Mouse (Mus musculus): ENCODE measurements at regions not wholly inside any gene's neighbourhood (a gene's known extent, or its start where the extent isn't known, plus 50 kb on each side); places are given as distances from the start of the nearest gene placed in this dataset.
"Not testable (repeated sequence)": the region's sequence is repeated elsewhere in the genome, so short reads cannot be mapped to it uniquely, and the experiment has no call there.

DNA sequence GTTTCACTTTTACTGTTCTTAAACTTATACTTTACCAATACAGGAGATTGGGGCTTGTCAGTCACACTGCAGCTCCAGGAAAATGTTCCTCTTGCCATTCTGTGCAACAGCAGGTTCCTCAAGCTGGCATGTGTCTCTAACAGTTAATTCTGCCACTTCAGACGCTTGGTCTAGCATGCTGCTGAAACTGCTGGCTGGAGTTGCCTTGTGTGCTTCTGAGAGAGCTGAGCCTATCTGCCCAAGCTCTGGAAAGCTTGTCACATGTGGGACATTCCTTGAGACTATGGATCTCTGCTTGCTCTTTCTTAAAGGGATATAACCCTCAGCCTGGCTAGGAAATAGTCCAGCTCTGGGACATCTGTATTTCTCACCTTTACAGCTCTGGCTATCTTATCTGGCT, 138.9 kb upstream of the 1700008P02Rik start:
- no peak for TF ChIP-seq POLR2A (IDR thresholded peaks at IDR 0.05; ENCODE audit: borderline replicate concordance, extremely low read depth, insufficient read depth, insufficient read length, poor library complexity, severe bottlenecking)
- no peak for TF ChIP-seq CTCF (IDR thresholded peaks at IDR 0.05; ENCODE audit: borderline replicate concordance, extremely low read depth, insufficient read depth, insufficient read length)
- peak; percentile 13 for DNase-seq (ENCODE audit: low read depth)

GRCm38 (mm10) chr3:6757562-6757961, 137.3 kb upstream of the 1700008P02Rik start:
- DNase-seq (ENCODE audit: low read depth) = no peak
- TF ChIP-seq POLR2A (IDR thresholded peaks at IDR 0.05; ENCODE audit: borderline replicate concordance, extremely low read depth, insufficient read depth, insufficient read length, poor library complexity, severe bottlenecking) (no peak), CTCF (IDR thresholded peaks at IDR 0.05; ENCODE audit: borderline replicate concordance, extremely low read depth, insufficient read depth, insufficient read length) (no peak)

- DNase-seq (ENCODE audit: low read depth) = not testable (repeated sequence)
Observed at GRCm38 (mm10) chr3:6750746-6751145, 130.5 kb upstream of the 1700008P02Rik start.

DNA sequence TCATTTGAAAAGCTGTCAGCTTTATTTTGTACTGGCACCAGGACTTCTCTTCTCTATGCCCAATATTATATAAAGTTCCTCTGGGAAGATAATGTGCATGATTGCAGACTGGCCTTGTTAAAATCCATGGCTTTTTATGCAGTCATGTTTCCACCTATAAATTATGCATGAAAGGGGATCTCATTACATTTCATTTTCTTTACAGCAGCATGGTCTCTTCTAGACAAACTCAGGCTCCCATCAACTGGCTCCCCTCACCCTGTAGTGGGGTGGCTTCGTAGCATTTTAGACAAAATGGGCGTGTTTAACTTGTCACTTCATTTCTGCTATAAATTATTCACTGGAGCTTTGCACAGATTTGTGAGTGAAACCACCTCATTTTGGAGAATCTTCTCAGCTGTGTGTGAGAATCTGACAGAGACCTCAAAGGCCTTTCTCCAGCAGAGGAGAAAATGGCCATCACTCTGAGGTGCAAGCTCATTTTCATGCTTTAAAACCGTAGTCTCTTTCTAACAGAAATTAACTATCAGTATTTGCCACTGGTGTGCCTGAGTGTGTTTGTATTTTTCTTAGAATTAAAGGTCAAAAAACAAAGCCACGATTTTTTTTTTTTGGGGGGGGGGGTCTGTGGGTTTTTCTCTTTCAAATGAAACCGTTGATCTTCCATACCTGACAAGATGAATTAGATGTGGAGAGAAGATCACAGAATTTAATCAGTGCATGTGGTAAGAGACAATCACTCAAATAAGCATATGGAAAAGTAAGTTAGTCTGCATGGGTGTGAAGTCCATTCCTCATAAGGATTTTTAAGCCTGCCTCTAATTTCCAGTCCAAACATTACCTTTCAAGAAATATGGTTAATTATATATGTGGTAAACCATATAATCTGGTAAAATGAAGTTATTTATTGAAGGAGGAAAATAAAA, 111.4 kb upstream of the 1700008P02Rik start:
- no peak for TF ChIP-seq CTCF (IDR thresholded peaks at IDR 0.05; ENCODE audit: borderline replicate concordance, extremely low read depth, insufficient read depth, insufficient read length)
- TF ChIP-seq POLR2A (IDR thresholded peaks at IDR 0.05; ENCODE audit: borderline replicate concordance, extremely low read depth, insufficient read depth, insufficient read length, poor library complexity, severe bottlenecking) = no peak
- DNase-seq (ENCODE audit: low read depth) = peak; percentile 81

DNA sequence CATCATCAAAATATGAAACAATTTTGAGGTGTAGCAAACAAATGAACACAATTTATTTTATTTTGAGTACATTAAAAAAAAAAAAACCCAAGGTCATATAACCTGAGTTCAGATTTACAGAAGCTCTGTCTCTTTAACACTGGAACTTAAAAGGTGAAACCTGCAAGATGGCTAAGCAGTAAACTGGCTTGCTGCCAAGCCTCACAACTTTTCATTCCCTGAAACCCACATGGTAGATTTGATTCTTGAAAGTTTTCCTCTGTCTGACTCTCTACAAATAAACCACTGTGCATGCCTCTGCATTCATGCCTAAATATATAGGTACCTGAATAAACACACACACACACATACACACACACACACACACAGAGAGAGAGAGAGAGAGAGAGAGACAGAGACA, 109.8 kb upstream of the 1700008P02Rik start:
- no peak for TF ChIP-seq CTCF (IDR thresholded peaks at IDR 0.05; ENCODE audit: borderline replicate concordance, extremely low read depth, insufficient read depth, insufficient read length)
- TF ChIP-seq POLR2A (IDR thresholded peaks at IDR 0.05; ENCODE audit: borderline replicate concordance, extremely low read depth, insufficient read depth, insufficient read length, poor library complexity, severe bottlenecking) = no peak
- DNase-seq (ENCODE audit: low read depth) = peak; percentile 35

DNA sequence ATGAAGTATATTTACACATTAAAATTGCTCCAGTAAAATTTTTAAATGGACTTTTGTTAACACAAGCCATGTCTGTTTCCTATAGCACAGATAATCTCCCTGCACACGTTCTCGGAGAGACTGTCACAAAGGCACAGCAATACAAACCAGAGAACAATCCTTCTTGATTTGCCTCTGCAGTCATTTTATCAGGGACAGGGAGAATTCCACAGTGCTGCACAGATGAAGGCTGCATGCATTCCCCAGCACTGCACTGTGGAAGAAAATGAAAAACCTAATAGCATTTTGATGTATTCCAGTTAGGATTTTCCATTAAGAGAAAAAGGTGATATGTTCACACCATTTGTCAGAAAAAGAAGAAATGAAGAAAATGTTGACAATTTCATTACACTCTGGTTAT, 63.4 kb upstream of the 1700008P02Rik start:
- DNase-seq (ENCODE audit: low read depth) = peak; percentile 49

GRCm38 (mm10) chr3:6681411-6681810, 61.2 kb upstream of the 1700008P02Rik start:
- no peak for TF ChIP-seq POLR2A (IDR thresholded peaks at IDR 0.05; ENCODE audit: borderline replicate concordance, extremely low read depth, insufficient read depth, insufficient read length, poor library complexity, severe bottlenecking)
- TF ChIP-seq CTCF (IDR thresholded peaks at IDR 0.05; ENCODE audit: borderline replicate concordance, extremely low read depth, insufficient read depth, insufficient read length) = no peak

More for the DNA sequence above, 63.4 kb upstream of the 1700008P02Rik start:
- TF ChIP-seq CTCF (IDR thresholded peaks at IDR 0.05; ENCODE audit: borderline replicate concordance, extremely low read depth, insufficient read depth, insufficient read length) (no peak), POLR2A (IDR thresholded peaks at IDR 0.05; ENCODE audit: borderline replicate concordance, extremely low read depth, insufficient read depth, insufficient read length, poor library complexity, severe bottlenecking) (no peak)

GRCm38 (mm10) chr3:6676382-6676781, 56.1 kb upstream of the 1700008P02Rik start:
- DNase-seq (ENCODE audit: low read depth) = peak; percentile 28
- TF ChIP-seq CTCF (IDR thresholded peaks at IDR 0.05; ENCODE audit: borderline replicate concordance, extremely low read depth, insufficient read depth, insufficient read length) (no peak), POLR2A (IDR thresholded peaks at IDR 0.05; ENCODE audit: borderline replicate concordance, extremely low read depth, insufficient read depth, insufficient read length, poor library complexity, severe bottlenecking) (no peak)

More at GRCm38 (mm10) chr3:6681411-6681810, 61.2 kb upstream of the 1700008P02Rik start:
- DNase-seq (ENCODE audit: low read depth) = no peak

DNA sequence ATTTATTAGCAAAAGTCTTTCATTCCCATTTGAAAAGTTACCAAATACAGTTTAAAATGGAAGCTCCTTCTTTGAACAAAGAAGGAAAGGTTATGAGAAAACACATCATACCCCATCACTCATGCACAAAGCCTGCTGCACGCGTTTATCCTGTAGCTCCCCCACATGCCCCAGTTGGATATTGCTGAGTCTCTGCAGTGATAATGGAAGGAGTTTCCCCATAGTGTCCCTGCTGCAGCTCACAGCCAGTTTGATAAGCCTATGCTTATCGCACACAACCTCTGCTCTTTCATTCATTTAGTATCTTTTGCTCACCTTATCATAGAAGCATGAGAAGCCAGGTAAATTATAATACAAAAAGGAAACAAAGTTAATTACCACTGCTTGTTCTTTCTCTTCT, 55.1 kb upstream of the 1700008P02Rik start:
- TF ChIP-seq POLR2A (IDR thresholded peaks at IDR 0.05; ENCODE audit: borderline replicate concordance, extremely low read depth, insufficient read depth, insufficient read length, poor library complexity, severe bottlenecking) = no peak
- TF ChIP-seq CTCF (IDR thresholded peaks at IDR 0.05; ENCODE audit: borderline replicate concordance, extremely low read depth, insufficient read depth, insufficient read length) = peak; percentile 59; the same call in 1 of the 2 replicates
- DNase-seq (ENCODE audit: low read depth) = peak; percentile 83
